Mouse (Mus musculus): ENCODE data around the gene Rusc2. TPM values are rescaled to one million over a fixed set of nuclear protein-coding genes. Genes with fewer than 3 reads are reported as not detected.

Gene Rusc2
- total and polyA plus RNA-seq, 3 experiments = 2.4 to 7.3 TPM; not detected in 1

GRCm38 (mm10) chr4:43334771-43335170 lies 47.0 kb upstream of the Rusc2 start:
- TF ChIP-seq SIN3A (IDR thresholded peaks at IDR 0.05; ENCODE audit: low read length) (no peak), JUND (IDR thresholded peaks at IDR 0.05; ENCODE audit: low read depth, low read length) (no peak), POLR2AphosphoS5 (IDR thresholded peaks at IDR 0.05; ENCODE audit: borderline replicate concordance, low read depth, low read length) (no peak), GABPA (IDR thresholded peaks at IDR 0.05; ENCODE audit: low read depth, low read length) (no peak), MYC (IDR thresholded peaks at IDR 0.05; ENCODE audit: low read depth, low read length) (no peak), ETS1 (IDR thresholded peaks at IDR 0.05; ENCODE audit: low read depth, low read length) (no peak), ZNF384 (IDR thresholded peaks at IDR 0.05; ENCODE audit: low read depth, low read length) (no peak), MAX (IDR thresholded peaks at IDR 0.05; ENCODE audit: low read length) (no peak), USF2 (IDR thresholded peaks at IDR 0.05; ENCODE audit: borderline replicate concordance in 1 of 2, insufficient read depth in 1 of 2, low read depth in 1 of 2, low read length in 2 of 2) (no peak), UBTF (IDR thresholded peaks at IDR 0.05; ENCODE audit: borderline replicate concordance, insufficient read depth, low read depth, low read length) (no peak)

GRCm38 (mm10) chr4:43336176-43336575 lies 45.6 kb upstream of the Rusc2 start:
- Histone ChIP-seq H3K4me1 (ENCODE audit: control insufficient read depth in 1 of 2, insufficient read depth in 2 of 2, low read length in 2 of 2) (no peaks in the 10 kb centered on the region), H3K9me3 (replicated peaks; ENCODE audit: insufficient read depth, low read length) (no peaks in the 10 kb centered on the region), H3K4me3 (ENCODE audit: control insufficient read depth in 1 of 2, insufficient read depth in 1 of 2, low read depth in 2 of 2, low read length in 2 of 2) (no peak overlapping the region), H3K27ac (ENCODE audit: control insufficient read depth, low read depth, low read length) (no peak overlapping the region), H3K27me3 (ENCODE audit: control insufficient read depth in 1 of 2, insufficient read depth in 2 of 2, low read length in 2 of 2) (no peaks in the 10 kb centered on the region), H3K9ac (ENCODE audit: control insufficient read depth, low read depth, low read length, poor library complexity, severe bottlenecking) (no peak overlapping the region), H3K36me3 (ENCODE audit: control insufficient read depth in 1 of 2, insufficient read depth in 2 of 2, low read length in 2 of 2) (no peaks in the 10 kb centered on the region), H3K79me2 (ENCODE audit: control insufficient read depth, insufficient read depth, low read length, poor library complexity) (no peaks in the 10 kb centered on the region)
- TF ChIP-seq E2F4 (IDR thresholded peaks at IDR 0.05; ENCODE audit: borderline replicate concordance, low read depth, low read length) (no peak), MXI1 (IDR thresholded peaks at IDR 0.05; ENCODE audit: low read depth, low read length) (no peak), MYC (IDR thresholded peaks at IDR 0.05; ENCODE audit: low read depth, low read length) (no peak), TCF12 (IDR thresholded peaks at IDR 0.05; ENCODE audit: low read depth, low read length) (no peak), MYB (IDR thresholded peaks at IDR 0.05; ENCODE audit: low read depth, low read length) (no peak), HCFC1 (IDR thresholded peaks at IDR 0.05; ENCODE audit: low read depth, low read length) (no peak), ZKSCAN1 (IDR thresholded peaks at IDR 0.05; ENCODE audit: low read depth, low read length) (no peak), CTCF (IDR thresholded peaks at IDR 0.05 in 2 of 3, conservative IDR thresholded peaks at IDR 0.05 in 1 of 3; ENCODE audit: control insufficient read depth in 1 of 3, insufficient read depth in 1 of 3, low read depth in 2 of 3, low read length in 3 of 3, poor library complexity in 1 of 3, severe bottlenecking in 1 of 3) (no peak)
- no peak for DNase-seq (ENCODE audit: low read depth, low spot score)

More at GRCm38 (mm10) chr4:43334771-43335170, 47.0 kb upstream of the Rusc2 start:
- no peak for DNase-seq (ENCODE audit: low read depth, low spot score)
- H3K27me3 ChIP-seq (ENCODE audit: control insufficient read depth in 1 of 2, insufficient read depth in 2 of 2, low read length in 2 of 2) = no peaks in the 10 kb centered on the region
- no peaks in the 10 kb centered on the region for H3K9me3 ChIP-seq (replicated peaks; ENCODE audit: insufficient read depth, low read length)
- no peak overlapping the region for H3K27ac ChIP-seq (ENCODE audit: control insufficient read depth, low read depth, low read length)
- H3K4me3 ChIP-seq (ENCODE audit: control insufficient read depth in 1 of 2, insufficient read depth in 1 of 2, low read depth in 2 of 2, low read length in 2 of 2) = no peak overlapping the region
- H3K4me1 ChIP-seq (ENCODE audit: control insufficient read depth in 1 of 2, insufficient read depth in 2 of 2, low read length in 2 of 2) = no peaks in the 10 kb centered on the region
- H3K79me2 ChIP-seq (ENCODE audit: control insufficient read depth, insufficient read depth, low read length, poor library complexity) = no peaks in the 10 kb centered on the region
- H3K9ac ChIP-seq (ENCODE audit: control insufficient read depth, low read depth, low read length, poor library complexity, severe bottlenecking) = no peak overlapping the region
- no peaks in the 10 kb centered on the region for H3K36me3 ChIP-seq (ENCODE audit: control insufficient read depth in 1 of 2, insufficient read depth in 2 of 2, low read length in 2 of 2)

All from MEL (cell line).